ENCODE assay signal across 16 mouse cellular contexts in the genomic region with DNA sequence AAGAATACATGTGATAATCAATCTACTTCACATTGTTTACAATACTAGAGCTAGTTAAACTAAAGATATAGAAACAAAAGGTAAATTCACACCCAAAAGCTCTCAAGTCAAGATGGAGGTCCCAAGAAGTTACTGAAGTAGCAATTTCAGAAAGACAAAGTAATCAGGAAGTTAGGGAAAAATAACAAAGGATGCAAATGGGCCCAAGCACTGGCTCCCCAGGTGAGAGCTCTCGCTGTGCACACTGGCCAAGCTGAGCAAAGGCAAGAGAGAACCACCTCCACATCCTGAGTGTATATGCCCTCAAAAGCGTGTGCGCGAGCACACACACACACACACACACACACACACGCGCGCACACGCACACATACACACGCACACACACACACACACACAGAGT.
"Had no signal": no experiment of that assay in that cellular context is flagged by ENCODE, and none has a peak within 500 bp of the region (broad histone marks: within the 10 kb centered on the region; RNA-seq: fewer than 3 reads in every experiment).

No protein-coding gene starts in this region.

- ATAC-seq: hindbrain, embryonic 16.5 days; inflammation-experienced regulatory T-cells, adult 6 months; intestine, embryonic 15.5 days; intestine, postnatal 0 days had no signal

- DNase-seq: gastrocnemius, postnatal 14 days; gastrocnemius, postnatal 36 days; heart, adult 11 months; heart, adult 2 months; heart, postnatal 4 days; kidney, adult 18-20 months; kidney, adult 8-10 months; kidney, postnatal 10 days; kidney, postnatal 25 days; kidney, postnatal 4 days; liver; liver, embryonic 13.5 days had no signal
